Mouse (Mus musculus): ENCODE results near the gene Sox18.

The Sox18 gene

DNA sequence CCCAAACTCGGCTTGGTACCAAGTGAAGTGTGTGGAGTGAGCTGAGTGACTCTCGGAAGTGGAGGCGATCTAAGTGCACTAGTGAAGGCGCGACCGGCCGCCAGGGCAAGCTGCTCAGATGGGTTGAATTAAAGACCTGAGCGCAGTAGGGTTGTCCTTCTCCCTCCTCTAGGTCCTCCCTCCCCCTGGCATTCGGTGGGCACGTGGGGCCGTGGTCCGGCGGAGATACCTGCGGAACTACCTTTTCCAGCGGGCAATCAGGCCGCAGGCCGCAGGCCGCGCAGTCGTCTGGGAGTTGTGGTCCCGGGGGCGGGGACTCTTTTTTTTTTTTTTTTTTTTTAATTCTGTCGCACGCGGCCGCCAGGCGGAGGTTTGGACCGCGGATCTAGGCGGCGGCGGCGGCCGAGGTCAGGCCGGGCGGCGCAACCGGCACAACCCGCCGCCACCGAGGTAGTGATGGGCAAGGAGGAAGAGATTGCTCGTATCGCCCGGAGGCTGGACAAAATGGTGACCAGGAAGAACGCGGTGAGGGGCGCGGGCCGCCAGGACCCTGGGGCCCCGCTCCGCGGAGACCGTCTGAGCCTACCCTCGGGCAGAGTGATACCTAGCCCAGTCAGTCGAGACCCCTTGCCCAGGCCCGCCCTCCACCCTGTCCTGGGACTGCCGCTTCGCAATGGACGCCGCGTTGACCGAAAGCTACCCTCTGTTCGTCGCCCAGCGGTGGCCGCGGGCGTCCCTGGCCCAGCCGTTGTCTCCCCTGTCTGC, 8.7 kb upstream of the Sox18 start, which contains the start of gene Tcea2:
Gene Tcea2 (plus strand): TSS at position 360 of the 765 bp plus-strand sequence.
- DNase-seq (ENCODE audit: low read depth) = peak; percentile 86

DNA sequence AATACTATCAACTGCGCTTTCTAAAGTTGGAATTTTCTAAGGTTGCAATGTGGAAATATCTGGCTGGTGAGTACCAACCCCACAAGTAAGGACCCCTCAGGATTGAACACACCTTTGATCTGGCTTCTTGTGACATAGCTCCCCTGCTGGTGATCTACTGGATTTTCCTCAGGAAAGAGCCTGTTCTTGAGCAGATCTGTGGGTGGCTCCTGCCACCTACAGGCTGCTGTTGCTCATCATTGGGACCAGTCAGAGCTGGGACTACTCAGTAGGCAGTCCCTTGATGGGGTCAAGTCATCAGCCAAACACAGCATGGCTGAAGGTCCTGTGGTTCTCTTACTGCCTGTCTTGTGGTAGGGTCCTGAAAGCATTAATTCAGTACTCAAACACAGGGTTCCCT, 7.3 kb upstream of the Sox18 start:
- DNase-seq (ENCODE audit: low read depth) = peak; percentile 94

DNA sequence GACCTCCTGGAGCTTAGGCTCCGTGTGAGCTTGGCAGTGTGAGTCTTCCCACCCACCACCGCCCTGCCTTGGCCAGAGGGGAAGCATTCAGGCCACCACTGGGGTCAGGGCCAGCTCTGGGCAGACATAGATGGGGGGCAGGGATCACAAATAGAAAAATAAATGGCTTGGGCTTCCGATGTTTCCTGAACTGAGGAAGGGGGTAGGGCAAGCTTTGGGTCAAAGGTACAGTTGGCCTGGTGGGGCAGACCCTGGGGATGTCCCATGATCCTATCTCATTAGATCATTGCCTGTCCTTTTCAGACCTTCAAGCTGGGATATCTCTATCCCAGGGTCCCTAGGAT, 6.3 kb upstream of the Sox18 start:
- DNase-seq (ENCODE audit: low read depth) = no peak

DNA sequence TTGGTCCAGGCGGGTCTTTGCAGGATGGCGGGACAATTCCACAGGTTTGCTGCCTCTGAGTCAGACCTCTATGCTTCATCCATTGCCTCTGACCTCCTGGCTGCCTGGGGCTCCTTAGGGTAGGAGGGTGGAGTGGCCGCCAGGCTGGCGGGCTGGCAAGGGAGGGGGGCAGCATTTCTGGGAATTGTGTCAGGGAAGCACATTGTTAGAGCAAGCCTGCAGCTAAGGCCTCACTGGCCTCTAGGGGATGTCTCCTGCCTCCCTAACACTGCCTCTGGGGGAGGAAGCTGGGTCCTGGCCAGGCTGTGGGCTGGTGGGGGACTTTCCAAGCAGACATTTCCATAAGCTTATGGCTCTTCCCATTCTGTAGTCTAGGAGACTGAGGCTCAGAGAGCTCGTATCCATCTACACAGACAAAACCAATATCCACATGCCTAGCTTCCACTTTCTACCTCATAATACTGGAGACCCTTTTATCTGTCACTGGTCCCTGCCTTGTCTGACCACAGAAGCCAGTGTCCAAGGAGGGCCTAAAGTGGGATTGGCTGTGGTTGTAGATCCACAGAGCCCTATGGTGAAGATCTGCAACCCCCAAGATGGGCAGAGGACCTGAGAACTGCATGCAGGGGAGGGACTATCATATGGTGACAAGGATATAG, 5.8 kb upstream of the Sox18 start:
- no peak for DNase-seq (ENCODE audit: low read depth)

GRCm38 (mm10) chr2:181676424-181676823, 5.0 kb upstream of the Sox18 start:
- DNase-seq (ENCODE audit: low read depth) = peak; percentile 75

DNA sequence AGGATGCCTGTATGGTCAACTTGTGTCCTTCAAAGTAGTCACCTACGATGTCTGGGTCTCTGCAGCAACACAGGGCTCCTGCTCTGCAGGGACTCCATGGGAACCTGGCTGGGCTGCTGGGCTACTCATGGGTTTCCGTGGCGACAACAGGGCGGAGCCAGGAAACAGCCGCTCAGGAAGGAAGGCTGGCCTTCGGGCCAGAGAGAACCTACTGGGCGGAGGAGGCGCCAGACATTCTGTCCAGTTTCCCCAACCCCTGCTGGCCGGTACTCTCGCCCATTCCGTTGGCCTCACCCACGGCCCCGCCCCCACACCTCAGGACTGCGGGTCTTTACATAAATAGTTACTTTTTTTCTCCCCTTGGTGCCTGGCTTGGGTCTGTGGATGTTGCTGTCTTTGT, 4.0 kb upstream of the Sox18 start:
- DNase-seq (ENCODE audit: low read depth) = peak; percentile 88

- DNase-seq (ENCODE audit: low read depth) = no peak
Observed at GRCm38 (mm10) chr2:181674934-181675333, 3.5 kb upstream of the Sox18 start.

GRCm38 (mm10) chr2:181673501-181673900, 2.1 kb upstream of the Sox18 start:
- no peak for DNase-seq (ENCODE audit: low read depth)

GRCm38 (mm10) chr2:181671984-181672383, 544 bp upstream of the Sox18 start:
- DNase-seq (ENCODE audit: low read depth) = no peak

- no peak for DNase-seq (ENCODE audit: low read depth)
Observed at GRCm38 (mm10) chr2:181670913-181671311, 528 bp downstream of the Sox18 start.

DNA sequence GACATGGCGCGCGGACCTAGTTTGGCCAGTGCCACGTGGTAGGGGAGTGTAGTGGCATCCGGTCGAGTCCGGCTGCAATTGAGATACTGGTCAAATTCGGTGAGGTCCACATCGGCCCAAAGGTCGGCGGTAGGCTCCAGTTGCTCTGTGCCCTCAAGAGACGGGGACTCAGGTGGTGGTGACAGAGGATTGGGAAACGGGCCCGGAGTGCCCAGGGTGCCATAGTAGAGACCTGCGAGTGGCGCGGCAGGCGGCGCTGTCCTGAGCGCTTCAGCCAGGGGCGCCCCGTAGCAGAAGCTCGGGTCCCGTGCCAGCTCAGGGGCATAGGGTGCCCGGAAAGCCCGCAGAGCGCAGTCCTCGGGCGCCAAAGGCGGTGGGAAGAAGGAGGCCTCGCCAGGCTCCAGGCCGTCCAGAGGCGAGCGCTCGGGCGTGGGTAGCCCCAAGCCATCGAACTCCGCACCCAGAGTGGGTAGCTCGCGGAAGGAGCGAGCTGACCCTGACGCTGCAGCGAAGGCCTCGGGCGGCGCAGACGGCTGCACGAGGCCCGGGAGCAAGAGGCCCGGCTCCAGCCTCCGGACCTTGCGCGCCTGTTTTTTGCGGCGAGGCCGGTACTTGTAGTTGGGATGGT, 1.0 kb downstream of the Sox18 start:
- no peak for DNase-seq (ENCODE audit: low read depth)

GRCm38 (mm10) chr2:181663298-181663630, 8.2 kb downstream of the Sox18 start:
- DNase-seq (ENCODE audit: low read depth) = no peak

DNA sequence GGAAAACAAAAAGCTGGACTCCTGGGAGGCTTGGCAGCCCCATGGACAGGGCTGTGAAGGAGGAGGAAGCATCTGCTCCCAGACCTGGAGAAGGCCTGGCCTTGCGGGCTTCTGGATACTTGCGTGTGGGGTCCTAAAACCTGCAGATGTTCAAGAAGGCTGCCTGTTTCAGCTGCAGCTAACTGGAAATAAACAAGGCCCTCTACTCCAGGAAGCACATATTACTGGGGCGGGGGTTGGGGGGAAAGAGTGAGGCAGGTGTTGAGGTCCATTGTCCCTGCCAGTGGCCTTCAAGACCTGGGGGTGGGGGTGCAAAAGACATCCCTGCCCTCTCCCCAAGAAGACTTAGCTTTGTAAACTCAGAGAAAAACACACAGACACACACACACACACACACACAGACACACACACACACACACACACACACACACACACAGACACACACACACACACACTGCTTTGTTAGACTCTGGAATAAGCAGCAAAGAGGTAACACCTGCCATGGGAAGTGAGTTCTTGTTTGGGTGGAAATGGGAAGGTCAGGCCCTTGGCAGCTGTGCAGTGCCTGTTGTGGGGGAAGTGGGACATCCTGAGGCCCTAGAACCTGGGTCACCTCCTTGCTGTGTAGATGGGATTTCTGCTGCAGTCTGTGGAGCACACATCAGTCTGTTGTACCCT, 8.7 kb downstream of the Sox18 start:
- peak; percentile 32 for DNase-seq (ENCODE audit: low read depth)

GRCm38 (mm10) chr2:181659609-181660055, 11.8 kb downstream of the Sox18 start:
- DNase-seq (ENCODE audit: low read depth) = peak; percentile 95

DNA sequence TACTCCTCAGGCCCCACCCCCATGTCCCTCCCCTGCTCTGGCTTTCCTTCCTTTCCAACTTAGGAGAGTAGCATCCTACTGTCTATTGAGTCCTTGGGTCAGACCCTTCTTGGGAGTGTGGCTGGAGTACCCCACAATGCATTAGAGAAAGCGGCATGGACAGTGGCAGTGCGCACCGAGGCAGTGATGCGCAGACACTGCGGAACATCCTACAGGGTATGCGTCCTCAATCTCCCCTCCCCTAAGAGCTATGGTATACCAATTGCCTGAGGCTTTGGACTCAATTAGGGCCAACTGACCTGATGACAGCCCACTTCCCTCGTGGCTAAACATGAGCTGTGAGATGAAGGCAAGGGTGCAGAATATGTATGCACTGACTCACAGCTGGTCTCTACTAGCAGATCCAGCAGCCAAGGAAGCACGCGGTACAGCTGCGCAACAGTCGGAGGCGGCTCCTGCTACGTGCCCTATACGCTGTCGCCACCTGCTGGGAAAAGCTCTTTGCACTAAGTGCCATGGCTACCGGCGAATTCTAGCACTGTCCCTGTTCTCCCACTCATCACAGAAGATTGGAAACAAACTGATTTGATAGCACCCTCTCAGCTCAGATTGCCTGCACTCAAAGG, 12.4 kb downstream of the Sox18 start:
- DNase-seq (ENCODE audit: low read depth) = peak; percentile 91

- no peak for DNase-seq (ENCODE audit: low read depth)
Observed at GRCm38 (mm10) chr2:181658528-181658927, 12.9 kb downstream of the Sox18 start.

DNA sequence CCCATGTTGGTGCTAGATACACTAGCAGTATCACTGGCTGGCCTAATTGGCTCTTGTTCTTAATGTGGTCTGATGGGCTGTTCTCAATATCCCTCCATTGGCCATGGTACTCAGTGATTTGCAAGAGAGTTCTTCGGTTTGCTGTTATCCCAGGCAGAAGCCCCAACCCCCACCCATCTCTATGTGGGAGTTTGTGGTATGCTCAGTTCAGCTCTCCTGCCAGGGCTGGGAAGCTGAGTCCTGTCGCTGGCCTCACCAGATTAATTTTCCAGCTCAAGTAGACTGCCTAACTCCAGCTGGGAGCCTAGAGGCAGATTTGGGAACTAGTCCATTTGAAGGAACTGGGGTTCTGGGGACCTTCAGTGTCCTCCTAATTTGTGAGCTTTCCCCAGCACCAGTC, 14.0 kb downstream of the Sox18 start:
- DNase-seq (ENCODE audit: low read depth) = no peak

GRCm38 (mm10) chr2:181656734-181657133, 14.7 kb downstream of the Sox18 start, which contains the start of gene Gm29797:
Gene Gm29797, plus strand, starts transcription at chr2:181657034.
- no peak for DNase-seq (ENCODE audit: low read depth)

DNA sequence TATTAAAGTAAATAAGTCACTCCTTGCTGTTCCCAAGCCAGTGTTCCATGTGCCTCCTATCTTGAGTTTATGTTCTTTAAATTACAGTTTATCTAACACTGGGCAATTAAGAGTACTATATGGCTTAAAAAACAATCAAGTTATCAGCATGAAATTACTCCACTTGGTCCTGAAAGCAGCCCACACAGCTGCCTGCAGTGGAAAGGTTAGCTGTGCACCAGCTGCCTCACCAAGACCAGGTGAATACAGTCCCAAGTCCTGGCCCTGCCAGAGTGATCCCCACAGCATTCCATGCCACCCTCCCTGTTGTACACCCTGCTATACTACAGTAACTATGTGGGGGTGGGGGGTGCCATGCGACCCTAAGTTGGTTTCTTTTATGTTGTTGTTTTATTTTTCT, 17.9 kb downstream of the Sox18 start:
- DNase-seq (ENCODE audit: low read depth) = no peak

DNA sequence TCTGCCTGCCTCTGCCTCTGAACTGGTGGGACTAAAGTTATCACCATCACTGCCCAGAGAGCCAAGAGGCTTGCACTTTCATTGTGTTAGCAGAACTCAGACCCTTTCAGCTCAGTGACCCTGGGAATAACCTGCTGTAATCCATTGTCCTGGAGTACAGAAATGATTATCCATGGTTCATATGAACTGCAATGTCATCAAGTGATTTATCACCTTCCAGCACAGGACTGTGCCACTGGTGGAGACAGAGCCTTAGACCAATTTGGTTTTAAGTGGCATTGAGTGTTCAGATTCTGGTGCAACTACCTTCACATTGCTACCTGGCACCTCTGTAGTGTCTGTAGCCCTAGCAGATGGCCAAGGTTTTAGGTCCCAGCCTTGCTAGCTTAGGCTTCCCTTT, 18.4 kb downstream of the Sox18 start:
- no peak for DNase-seq (ENCODE audit: low read depth)

- no peak for DNase-seq (ENCODE audit: low read depth)
Observed at GRCm38 (mm10) chr2:181648926-181649325, 22.5 kb downstream of the Sox18 start.

Measured in 416B (cell line).